Mouse (Mus musculus) thymus, adult 18-20 months (tissue): ENCODE measurements around the gene Kdm4b.

Source experiments
- DNase-seq, 2 experiments: peaks; one replicate each; pipeline ENCODE4 v3.0.0; 2022; ENCODE audit warnings: mixed read lengths in 2 of 2

Gene Kdm4b

DNA sequence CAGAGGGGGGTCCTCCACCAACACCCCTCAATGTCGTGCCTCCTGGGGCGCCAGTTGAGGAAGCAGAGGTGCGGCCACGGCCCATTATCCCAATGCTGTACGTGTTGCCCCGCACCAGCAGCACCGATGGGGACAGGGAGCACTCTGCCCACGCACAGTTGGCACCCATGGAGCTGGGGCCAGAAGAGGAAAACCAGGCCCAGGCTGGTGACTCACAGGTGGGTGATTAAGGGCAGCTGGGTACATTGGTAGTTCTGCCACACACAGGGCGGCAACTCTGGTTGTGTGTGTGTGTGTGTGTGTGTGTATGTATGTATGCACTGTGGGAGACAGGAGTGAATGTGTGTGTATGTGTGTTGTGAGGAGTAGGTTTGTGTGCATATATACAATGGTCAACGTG lies 68.0 kb downstream of the Kdm4b start:
- no peak for DNase-seq

DNA sequence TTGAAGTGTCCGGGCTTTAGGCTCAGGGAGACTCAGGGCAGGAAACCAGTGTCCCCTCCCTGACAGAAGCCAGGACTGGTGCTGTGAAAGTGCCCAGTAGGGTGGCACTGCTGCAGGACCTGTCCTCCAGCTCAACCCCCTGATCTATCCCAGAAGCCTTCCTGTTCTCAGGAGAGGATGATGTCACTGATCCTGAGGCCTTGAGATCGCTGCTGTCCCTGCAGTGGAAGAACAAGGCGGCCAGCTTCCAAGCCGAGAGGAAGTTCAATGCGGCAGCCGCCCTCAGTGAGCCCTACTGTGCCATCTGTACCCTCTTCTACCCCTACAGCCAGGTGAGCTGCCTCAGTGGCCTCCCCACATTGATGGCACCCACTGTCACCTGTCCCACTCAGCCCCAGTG lies 70.2 kb downstream of the Kdm4b start:
- no peak for DNase-seq

DNA sequence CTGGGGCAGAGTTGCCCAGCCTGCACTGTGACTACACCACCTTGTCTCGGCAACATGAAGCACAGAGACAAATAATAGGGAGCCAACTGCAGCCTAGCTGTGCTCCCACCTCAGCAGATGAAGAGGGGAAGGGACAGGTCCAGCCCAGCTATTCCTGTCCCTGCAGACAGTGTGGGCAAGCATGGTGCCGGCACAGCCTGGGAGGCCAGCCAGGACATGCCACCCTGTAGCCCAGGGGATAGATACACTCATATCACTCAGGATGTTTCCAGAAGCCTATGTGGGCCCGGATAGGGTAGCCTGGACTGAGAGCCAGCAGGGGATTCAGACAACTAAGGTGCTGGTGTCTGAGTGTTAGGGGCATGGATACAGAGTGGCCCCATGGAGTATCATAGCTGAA lies 74.4 kb downstream of the Kdm4b start:
- DNase-seq, result no peak

DNA sequence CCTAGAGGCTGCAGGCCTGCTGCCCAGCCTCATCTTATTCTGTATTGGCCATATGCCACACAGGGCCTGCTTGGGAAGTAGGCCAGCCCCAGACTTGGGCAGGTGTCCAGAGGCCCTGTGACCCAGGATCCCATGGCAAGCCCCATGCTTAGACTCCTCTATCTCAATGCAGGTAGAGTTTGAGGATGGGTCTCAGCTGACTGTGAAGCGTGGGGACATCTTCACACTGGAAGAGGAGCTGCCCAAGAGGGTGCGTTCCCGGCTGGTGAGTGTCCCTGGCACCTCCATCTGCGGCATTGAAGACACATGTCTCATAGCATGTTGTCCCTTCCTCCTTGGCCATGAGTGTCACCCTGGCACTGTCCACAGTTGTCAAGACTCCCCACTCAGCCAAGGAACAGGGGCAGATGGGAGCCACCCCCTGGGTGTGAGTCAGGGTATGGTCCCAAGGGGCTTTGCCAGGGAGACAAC lies 75.2 kb downstream of the Kdm4b start:
- no peak for DNase-seq

DNA sequence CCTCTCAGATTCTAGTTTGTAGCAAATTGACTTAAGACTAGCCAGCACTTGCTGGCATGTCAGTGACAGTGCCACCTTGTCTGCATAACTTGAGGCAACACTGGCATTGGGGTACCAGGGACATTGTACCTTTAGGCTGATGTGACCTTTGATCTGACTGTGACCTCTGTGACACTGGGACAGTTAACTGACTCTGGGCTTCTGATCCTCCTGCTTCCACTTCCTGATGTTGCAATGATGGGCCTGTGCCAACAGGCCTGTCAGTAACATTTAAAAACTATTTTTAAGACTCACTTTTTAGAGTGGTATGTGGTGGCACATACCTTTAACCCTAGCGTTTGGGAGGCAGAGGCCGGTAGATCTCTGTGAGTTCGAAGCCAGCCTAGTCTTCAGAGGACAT lies 79.5 kb downstream of the Kdm4b start:
- no peak for DNase-seq

DNA sequence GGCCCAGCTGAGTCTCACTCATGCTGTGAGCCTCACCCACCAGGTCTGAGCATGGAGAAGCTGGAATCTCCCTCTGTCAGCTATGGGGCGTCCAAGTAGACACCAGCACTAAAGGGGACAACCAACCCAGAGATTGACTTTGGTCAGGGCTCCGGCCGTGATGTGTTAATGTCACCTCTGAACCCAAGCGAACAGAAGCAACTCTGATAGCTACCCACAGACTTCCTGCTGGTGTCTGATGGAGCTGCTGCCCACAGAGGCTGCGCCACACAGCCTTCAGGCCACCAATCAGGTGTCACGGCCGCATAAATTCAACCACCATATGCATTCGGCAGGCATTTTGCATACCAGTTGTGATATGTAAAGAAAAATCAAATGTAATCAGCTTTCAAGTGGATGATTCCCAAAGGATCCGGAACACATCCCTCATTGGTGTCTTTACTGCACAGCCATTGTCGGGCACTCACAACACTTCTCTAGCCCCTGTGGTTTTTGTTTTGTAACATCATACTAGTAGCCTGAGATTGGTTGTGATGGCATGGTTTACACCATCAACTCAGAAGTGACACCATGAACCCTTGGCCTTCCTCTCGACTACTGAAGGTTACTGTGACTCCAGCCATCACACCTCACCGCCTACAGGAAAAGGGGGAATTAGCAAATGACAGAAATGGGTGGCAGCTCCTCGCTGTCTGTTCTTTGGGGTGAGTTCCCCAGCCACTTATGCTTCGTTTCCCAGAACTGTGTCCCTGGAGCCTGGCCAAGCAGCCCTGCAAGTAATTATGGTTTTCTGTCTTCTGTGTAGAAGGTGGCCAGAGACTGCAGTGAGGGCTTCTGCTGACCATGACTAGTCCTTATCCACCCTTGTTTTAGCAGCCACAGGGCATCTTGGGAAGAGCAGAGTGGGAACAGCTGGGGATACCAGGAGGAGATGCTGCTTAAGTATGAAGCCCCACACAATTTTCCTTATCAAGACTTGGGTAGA lies 80.3 kb downstream of the Kdm4b start:
- DNase-seq, result no peak

DNA sequence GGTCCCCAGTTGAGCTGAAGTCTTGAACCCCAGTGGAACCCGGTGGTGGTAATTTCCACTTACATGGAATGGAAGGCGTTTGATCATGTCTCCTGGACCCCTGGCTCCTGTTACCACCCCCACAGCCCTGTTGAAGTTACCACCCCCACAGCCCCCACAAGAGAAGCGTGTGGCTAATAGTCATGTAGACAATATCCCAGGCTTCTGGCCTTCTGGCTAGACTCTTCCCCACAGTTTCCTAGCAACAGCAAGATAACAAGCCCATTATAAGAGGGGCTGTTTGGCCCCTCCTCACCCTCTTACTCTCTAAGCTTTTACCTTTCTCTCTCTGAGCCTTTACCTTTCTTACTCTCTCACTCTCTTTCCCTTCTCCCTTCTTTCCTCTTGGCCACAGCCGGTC lies 81.0 kb downstream of the Kdm4b start:
- DNase-seq, result no peak

DNA sequence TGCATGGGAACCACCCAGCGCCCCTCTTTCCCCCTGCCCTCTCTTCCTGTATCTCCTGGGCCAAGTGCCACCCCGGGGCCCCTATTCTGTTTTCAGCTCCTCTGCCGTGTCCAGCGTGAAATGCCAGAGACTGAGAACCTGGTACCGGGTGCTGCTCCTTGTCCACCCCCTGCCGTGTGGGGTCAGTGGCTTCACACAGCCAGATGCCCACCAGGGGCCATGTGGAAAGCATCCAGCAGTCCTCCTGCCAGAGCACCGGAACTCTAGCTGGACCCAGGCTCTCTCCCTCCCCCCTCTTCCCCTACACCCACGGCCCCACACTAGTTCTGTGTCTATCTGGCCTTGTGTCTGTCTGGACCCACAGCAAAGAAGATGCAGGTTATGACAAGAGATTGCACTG lies 81.5 kb downstream of the Kdm4b start:
- DNase-seq, result no peak

DNA sequence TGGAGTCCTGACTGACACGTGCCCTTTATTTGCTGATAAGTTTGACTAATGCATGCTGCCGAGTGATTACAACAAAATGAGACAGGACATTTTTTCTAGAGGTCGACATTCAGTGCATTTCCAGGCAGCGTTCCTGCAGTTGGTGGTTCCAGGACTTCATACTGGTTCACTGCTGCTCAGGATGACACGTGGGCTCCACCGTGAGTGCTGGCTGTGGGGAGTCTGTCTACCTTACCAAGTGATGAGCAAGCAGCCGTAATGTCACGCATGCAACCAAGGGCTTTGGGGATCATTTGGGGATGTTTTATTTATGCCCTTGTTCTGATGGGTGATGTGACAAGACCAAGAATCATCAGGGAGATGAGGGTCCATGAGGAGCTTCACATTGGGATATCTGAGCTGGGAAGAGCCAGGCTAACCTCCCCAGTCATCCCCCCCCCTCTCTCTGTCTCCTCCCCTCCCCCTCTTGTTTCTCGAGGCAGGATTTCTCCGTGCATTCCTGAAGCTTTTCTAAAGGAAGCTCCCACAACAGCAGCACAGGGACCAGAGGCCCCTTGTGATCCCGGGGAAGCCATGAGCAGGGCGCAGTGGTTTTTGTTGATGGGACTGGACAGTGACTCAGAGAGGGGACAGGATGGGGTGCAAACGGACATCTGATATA lies 83.2 kb downstream of the Kdm4b start:
- no peak for DNase-seq

DNA sequence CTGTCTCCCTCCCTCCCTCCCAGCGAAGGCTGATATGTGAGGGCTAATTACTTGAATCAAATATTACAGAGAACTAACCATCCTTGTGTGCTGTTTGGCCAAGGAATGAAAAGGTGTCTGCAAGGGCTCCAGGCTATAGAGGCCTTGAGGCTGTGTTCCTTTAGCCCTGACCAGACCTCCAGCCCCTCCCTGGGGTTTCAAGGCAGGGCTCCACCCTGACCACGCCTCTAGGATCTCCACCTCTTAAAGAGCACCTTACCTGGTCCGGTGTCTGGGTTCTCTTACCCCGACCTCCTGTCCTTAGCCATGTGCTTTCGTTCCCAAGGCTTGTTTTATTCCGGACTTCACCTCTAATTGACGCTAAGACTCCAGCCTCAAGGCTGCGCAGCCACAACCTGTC lies 83.9 kb downstream of the Kdm4b start:
- no peak for DNase-seq

DNA sequence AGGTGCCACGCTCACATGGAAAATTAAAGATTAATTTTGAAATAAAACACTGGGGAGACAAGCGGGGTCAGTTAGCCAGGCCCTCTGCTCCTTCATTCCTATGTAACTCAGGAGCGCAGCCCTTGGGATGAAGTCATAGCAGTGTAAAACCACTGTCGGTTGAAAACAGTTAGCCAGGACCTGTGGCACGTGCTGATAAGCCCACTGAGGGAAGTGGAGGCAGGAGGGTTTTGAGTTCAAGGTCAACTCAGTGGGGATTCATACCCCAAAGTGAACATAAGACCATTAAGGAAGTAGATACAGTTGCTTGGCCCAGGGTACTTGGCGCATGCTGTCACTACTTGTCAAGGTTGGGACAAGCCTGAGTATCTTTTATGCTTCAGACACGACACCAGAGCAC lies 85.6 kb downstream of the Kdm4b start:
- no peak for DNase-seq

DNA sequence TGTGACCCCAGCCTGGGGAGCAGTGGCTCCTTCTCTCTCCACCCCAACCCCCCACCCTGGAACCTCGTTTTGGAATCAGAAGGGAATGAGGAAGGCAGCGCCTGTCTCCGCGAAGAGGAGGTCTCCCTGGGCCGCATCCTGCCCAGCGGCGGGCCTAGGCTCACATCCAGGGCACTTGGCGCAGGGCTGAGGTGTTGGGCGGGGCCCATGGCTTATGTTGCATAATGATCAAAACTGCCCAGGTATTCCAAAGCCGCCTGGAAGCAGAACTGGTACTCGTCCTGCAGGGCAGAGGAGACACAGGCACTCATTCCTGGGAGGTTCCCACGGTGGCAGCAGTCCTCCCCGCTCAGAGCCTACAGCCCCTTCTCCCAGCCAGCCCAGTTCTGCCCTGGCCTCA lies 87.3 kb downstream of the Kdm4b start:
- DNase-seq, result no peak

DNA sequence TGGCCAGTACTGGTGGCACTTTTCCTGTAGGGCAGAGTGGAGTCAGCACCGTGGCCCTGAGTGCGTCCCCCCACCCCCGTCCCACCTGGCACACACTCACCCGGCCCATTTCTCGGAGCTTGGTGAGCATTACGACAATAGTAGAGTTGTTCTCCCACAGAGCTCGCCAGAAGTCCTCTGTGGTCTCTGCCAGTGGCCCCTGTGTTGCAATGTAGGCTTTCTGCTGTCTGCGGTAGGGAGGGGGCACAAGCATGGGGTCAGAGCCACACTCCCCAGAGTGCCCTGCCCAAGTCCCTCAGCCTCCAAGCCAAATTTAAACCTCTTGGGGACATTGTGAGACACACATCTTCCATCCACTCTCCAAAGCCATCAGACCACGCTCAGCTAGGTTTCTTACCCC lies 88.9 kb downstream of the Kdm4b start:
- no peak for DNase-seq

DNA sequence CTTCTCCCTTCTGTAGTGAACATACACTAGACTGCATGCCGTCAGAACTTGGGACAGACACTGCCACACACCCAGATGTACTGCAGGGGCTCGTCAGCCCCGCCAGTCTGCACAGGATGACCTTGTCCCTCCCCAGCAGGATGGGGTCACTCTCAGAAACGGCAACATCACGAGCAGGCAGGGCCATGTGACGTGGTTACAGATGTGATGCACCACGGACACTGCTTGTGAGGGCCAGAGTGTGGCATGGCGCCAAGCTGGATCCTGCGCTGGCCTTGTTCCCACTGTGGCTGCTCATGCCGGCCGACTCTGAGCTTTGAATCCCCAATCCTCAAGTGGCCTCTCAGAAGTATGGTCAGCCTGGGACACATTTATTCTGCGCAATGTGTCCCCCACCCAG lies 92.4 kb downstream of the Kdm4b start:
- no peak for DNase-seq

DNA sequence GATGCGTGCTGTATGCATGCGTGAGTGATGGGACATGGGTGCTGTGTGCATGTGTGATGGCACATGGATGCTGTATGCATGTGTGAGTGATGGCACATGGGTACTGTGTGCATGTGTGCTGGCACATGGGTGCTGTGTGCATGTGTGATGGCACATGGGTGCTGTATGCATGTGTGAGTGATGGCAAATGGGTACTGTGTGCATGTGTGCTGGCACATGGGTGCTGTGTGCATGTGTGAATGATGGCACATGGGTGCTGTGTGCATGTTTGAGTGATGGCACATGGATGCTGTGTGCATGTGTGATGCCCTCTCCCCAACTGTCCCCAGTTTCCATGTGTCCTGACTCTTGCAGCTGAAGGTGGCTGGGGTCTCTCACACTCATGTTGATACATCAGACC lies 94.2 kb downstream of the Kdm4b start:
- no peak for DNase-seq

DNA sequence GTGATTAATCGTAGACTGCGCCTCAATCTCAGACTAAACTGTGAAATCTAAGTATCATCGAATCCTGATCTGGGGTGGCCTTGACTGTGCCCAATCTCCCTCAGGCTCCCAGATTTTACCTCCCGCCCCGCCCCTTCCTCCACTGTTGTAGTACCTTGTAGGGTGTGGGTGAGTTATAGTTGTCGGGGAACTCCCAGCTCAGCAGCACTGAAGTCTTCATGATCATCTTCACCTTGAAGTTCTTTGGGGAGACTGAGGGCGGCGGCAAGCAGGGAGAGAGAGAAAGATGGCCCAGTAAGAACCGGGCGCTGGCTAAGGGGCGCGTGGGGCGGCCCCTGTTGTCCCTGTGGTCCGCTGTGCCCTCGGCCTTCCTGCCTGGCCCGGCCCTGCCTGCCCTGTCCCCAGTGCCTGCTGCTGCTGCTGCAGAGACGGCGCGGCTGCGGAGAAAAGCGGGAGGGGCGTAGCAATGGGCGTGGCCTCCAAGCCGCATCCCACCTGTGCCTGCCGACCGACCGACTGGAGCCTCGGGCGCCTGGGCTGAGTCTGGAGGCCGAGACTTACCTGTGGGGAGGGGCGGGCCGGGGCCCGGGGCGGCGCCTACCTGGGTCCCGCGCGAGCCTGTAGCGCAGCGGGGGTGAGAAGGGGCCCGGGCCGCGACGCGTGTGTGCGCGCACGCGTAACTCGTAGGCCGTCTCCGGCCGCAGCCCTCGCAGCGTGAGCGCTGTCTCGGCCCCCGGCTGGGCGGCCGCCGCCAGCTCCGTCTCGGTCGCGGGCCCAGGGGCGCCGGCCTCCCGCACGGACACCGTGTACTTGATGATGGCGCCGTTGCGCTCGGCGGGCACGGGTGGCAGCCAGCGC lies 99.1 kb downstream of the Kdm4b start:
- DNase-seq, result peak; percentile 66 to 67

DNA sequence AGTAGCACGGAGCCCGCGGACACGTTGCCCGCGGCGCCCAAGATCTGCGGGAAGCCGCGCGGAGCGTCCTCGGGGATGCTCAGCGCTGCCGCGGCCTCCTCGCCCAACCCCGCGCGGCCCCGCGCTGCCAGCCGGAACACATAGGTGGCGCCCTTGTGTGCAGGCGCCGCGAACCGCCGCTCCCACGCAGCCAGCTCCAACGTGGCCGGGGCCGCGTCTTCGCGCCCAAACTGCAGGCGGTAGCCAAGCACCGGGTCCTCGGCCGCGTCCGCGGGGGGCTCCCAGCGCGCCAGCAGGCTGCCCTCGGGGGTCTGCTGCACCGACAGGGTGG lies 99.7 kb downstream of the Kdm4b start:
- DNase-seq, result peak; percentile 67 to 69

DNA sequence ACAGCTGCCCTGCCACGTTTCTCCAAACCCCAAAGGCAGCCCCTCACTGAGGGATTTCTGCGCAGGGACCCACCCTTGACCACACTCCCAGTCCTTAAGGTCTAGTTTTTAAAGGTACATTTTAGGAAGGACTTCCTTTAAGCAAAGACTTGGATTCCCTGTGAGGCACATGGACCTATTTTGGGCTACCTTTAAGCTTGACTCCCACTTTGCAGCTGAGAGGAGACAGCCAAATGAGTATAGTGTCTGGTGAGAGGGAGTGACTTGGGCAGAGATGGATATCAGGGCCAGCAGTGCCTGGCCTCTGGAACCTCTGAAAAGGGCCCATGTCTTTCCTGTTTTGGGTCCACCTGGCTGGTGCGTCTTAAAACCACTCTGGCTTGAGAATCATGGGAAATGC lies 100.1 kb downstream of the Kdm4b start:
- DNase-seq, result no peak

DNA sequence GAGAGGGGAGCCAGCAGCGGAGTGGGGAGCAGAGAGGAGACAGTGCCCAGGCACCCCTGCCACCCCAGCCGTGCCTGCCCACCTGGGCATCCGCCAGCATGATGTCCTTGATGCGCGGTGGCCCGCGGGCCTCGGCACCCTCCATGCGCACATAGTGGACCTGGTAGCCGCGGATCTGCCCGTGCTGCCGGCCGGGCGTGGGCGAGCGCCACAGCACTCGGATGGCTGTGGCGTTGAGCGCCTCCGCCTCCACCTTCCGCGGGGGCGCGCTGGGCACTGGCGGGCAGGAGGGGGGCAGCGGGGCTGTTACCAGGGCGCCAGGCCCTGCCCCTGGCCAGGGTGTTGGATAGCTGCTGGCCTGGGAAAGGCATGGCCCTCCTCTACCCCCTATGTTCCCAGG lies 102.0 kb downstream of the Kdm4b start:
- DNase-seq, result no peak

DNA sequence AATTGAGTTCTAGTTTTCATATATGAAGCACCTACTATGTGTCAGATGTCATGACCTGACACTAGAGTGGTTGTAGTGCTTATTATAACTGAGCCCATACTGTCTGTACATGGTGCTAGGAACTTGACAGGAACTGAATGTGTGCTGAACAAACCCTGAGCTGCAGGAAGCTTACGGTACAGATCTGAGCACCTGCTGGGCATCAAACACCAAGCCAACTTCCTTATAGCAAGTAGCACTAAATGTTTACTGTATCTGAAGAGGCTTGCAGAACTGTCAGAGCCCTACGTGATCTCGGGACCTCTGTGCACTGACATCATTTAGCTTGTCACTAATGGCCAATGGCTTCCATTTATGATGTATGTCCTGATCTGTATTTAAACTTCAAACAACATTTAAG lies 105.7 kb downstream of the Kdm4b start:
- DNase-seq, result no peak

DNA sequence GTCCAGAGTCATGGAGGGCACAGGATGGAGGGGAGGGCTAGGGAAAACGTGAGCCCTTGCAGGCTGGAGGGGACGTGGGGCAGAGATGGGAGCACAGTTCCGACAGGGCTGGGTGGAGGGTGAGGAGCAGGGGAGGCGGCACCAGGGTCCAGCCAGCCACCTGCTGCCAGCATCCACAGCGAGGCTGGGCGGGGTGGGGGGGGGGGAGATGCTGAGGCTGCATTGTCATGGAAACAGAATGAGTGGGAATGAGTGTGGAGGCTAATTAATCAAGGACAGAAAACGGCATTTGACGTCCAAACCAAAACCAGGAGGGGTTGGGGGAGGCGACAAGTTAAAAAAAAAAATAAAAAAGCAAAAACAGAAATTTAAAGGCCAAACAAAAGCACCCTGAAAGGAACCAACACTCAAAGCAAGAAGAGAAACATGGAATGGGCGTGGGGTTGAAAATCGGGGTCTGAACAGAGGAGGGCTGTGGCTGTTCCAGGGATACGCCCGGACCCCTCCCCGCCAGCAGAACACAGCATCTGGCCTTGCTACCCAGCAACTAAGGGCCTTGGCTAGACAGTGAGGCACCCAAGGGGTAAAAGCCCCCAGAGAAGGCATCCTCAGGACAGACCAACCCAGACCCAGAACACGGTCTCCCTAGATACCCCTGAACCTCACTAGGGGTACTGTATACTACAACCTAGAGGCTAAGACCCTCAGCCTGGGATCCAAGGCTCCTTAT lies 114.0 kb downstream of the Kdm4b start:
- DNase-seq, result no peak

DNA sequence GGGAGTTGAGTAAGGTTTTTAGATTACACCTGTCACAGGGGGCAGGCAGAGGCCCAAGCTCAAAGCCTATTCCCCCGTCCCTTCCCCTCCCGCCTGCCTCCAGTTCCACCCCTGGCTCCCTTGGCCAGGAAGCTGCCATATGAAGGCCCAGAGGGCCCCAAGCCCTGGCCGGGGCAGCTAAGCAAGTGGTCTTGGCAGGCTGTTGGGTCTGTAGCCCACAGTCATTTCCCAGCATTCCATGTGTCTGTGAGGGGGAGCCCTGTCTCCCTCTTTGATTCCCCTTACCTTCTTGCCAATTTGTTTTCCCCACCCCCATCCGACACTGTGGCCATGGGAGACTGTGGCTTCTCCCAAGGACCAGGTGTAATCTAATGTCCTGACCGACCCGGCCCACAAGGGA lies 116.5 kb downstream of the Kdm4b start:
- DNase-seq, result no peak

DNA sequence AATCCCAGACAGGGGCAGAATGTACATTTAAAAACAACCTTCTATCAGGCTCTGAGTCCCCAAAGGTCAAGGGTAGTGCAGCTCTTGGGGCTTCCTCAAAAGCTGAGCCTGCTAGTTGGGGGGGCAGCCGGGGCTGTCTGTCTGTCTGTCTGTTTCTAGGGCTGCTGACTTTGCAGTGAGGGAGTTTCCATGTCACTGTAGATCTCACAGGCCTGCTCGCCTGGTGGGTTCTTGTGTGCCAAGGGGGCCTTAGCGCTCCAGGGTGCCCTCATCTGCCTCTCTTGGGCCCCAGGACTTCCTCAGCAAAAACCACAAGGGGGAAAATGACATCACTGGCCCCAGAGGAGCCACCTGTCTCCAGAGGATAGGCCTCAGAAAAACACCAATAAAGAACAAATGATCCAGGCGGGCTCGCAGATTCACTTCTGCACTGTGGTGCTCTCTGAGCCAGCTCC lies 117.5 kb downstream of the Kdm4b start:
- DNase-seq, result peak in 1 of 2 experiments; percentile 46
